Mouse (Mus musculus) spleen, postnatal 4 days (tissue): Measurements from ENCODE around the gene Abr.

Experiments used
- DNase-seq, 2 experiments: peaks; one replicate each; pipeline ENCODE4 v3.0.0; 2022; ENCODE audit warnings: low spot score in 2 of 2

Abr gene

GRCm38 (mm10) chr11:76493811-76494274 is 128.3 kb downstream of the Abr start:
- DNase-seq, result no peak

GRCm38 (mm10) chr11:76493167-76493566 is 128.9 kb downstream of the Abr start:
- DNase-seq, result no peak

- DNase-seq, result no peak
Observed at GRCm38 (mm10) chr11:76491817-76492216, 130.3 kb downstream of the Abr start.

GRCm38 (mm10) chr11:76489407-76489806 is 132.7 kb downstream of the Abr start:
- DNase-seq, result no peak

GRCm38 (mm10) chr11:76487024-76487423 is 135.1 kb downstream of the Abr start:
- DNase-seq, result no peak

- DNase-seq, result no peak
Observed at GRCm38 (mm10) chr11:76484033-76484432, 138.1 kb downstream of the Abr start.

- DNase-seq, result no peak
Observed at GRCm38 (mm10) chr11:76483171-76483727, 138.9 kb downstream of the Abr start.

GRCm38 (mm10) chr11:76482697-76483096 is 139.4 kb downstream of the Abr start:
- no peak for DNase-seq

GRCm38 (mm10) chr11:76482183-76482582 is 139.9 kb downstream of the Abr start:
- peak in 1 of 2 experiments; percentile 67 for DNase-seq

- no peak for DNase-seq
Observed at GRCm38 (mm10) chr11:76479729-76480128, 142.4 kb downstream of the Abr start.

- peak in 1 of 2 experiments; percentile 31 for DNase-seq
Observed at GRCm38 (mm10) chr11:76478676-76479655, 143.1 kb downstream of the Abr start.

- no peak for DNase-seq
Observed at GRCm38 (mm10) chr11:76477095-76477525, 145.0 kb downstream of the Abr start.

- no peak for DNase-seq
Observed at GRCm38 (mm10) chr11:76476376-76477094, 145.6 kb downstream of the Abr start.

GRCm38 (mm10) chr11:76472617-76473016 is 149.5 kb downstream of the Abr start:
- DNase-seq, result no peak

GRCm38 (mm10) chr11:76469311-76469998 is 152.7 kb downstream of the Abr start:
- DNase-seq, result no peak

GRCm38 (mm10) chr11:76468347-76468746 is 153.8 kb downstream of the Abr start:
- DNase-seq, result no peak

- DNase-seq, result no peak
Observed at GRCm38 (mm10) chr11:76467487-76468005, 154.6 kb downstream of the Abr start.

- DNase-seq, result no peak
Observed at GRCm38 (mm10) chr11:76467073-76467472, 155.0 kb downstream of the Abr start.

- no peak for DNase-seq
Observed at GRCm38 (mm10) chr11:76465879-76466278, 156.2 kb downstream of the Abr start.

GRCm38 (mm10) chr11:76461696-76462095 is 160.4 kb downstream of the Abr start:
- no peak for DNase-seq

GRCm38 (mm10) chr11:76461201-76461600 is 160.9 kb downstream of the Abr start:
- no peak for DNase-seq
